Mouse (Mus musculus): ENCODE results near the gene Fhl3.

GRCm38 (mm10) chr4:124701916-124702315 is 1.4 kb downstream of the Fhl3 start:
- TF ChIP-seq CTCF (IDR thresholded peaks at IDR 0.05): no peak
- TF ChIP-seq EP300 (IDR thresholded peaks at IDR 0.05): no peak
